Mouse (Mus musculus) lung, postnatal 10 days (tissue): ENCODE results near the gene Sdccag8.
"Not testable (repeated sequence)": the region's sequence is repeated elsewhere in the genome, so short reads cannot be mapped to it uniquely, and the experiment has no call there.

ENCODE experiments used
- DNase-seq: peaks from one replicate; pipeline ENCODE4 v3.0.0; 2021

Gene Sdccag8

GRCm38 (mm10) chr1:176828666-176829065, 14.2 kb downstream of the Sdccag8 start:
- no peak for DNase-seq

GRCm38 (mm10) chr1:176832071-176832470, 17.6 kb downstream of the Sdccag8 start:
- DNase-seq: no peak

- DNase-seq: no peak
Measured at GRCm38 (mm10) chr1:176832607-176833006, 18.1 kb downstream of the Sdccag8 start.

- no peak for DNase-seq
Measured at GRCm38 (mm10) chr1:176833257-176833656, 18.8 kb downstream of the Sdccag8 start.

- DNase-seq: peak; percentile 36
Measured at GRCm38 (mm10) chr1:176833948-176834347, 19.5 kb downstream of the Sdccag8 start.

- DNase-seq: no peak
Measured at GRCm38 (mm10) chr1:176834880-176835279, 20.4 kb downstream of the Sdccag8 start.

- DNase-seq: no peak
Measured at GRCm38 (mm10) chr1:176835501-176836294, 21.2 kb downstream of the Sdccag8 start.

- not testable (repeated sequence) for DNase-seq
Measured at GRCm38 (mm10) chr1:176836562-176836961, 22.1 kb downstream of the Sdccag8 start.

GRCm38 (mm10) chr1:176845082-176845977, 30.9 kb downstream of the Sdccag8 start:
- no peak for DNase-seq

GRCm38 (mm10) chr1:176847118-176847859, 32.8 kb downstream of the Sdccag8 start:
- no peak for DNase-seq

GRCm38 (mm10) chr1:176848613-176849290, 34.3 kb downstream of the Sdccag8 start:
- no peak for DNase-seq

- DNase-seq: peak; percentile 43
Measured at GRCm38 (mm10) chr1:176849377-176849776, 34.9 kb downstream of the Sdccag8 start.

- DNase-seq: no peak
Measured at GRCm38 (mm10) chr1:176851401-176851800, 36.9 kb downstream of the Sdccag8 start.

- DNase-seq: no peak
Measured at GRCm38 (mm10) chr1:176852813-176853590, 38.5 kb downstream of the Sdccag8 start.

GRCm38 (mm10) chr1:176861981-176862644, 47.7 kb downstream of the Sdccag8 start:
- peak; percentile 83 for DNase-seq

GRCm38 (mm10) chr1:176870501-176870900, 56.0 kb downstream of the Sdccag8 start:
- no peak for DNase-seq

GRCm38 (mm10) chr1:176871975-176872374, 57.5 kb downstream of the Sdccag8 start:
- no peak for DNase-seq

- DNase-seq: no peak
Measured at GRCm38 (mm10) chr1:176873463-176873862, 59.0 kb downstream of the Sdccag8 start.

GRCm38 (mm10) chr1:176874155-176874554, 59.7 kb downstream of the Sdccag8 start:
- no peak for DNase-seq

- peak; percentile 62 for DNase-seq
Measured at GRCm38 (mm10) chr1:176877756-176878155, 63.3 kb downstream of the Sdccag8 start.

- DNase-seq: peak; percentile 32
Measured at GRCm38 (mm10) chr1:176879005-176879404, 64.5 kb downstream of the Sdccag8 start.
